Mouse (Mus musculus): ENCODE results near the gene Vegfc.

Vegfc gene

GRCm38 (mm10) chr8:54185927-54186326, 108.5 kb downstream of the Vegfc start:
- no peak for DNase-seq (ENCODE audit: low spot score)

GRCm38 (mm10) chr8:54216250-54216649, 138.8 kb downstream of the Vegfc start:
- DNase-seq (ENCODE audit: low spot score): no peak

- DNase-seq (ENCODE audit: low spot score): no peak
These were observed 151.4 kb downstream of the Vegfc start for GRCm38 (mm10) chr8:54228801-54229204.

- DNase-seq (ENCODE audit: low spot score): no peak
These were observed 153.2 kb downstream of the Vegfc start for GRCm38 (mm10) chr8:54230638-54231037.

GRCm38 (mm10) chr8:54233316-54233715, 155.9 kb downstream of the Vegfc start:
- DNase-seq (ENCODE audit: low spot score): no peak

Measured in MN1 (cell line).